Mouse (Mus musculus): Measurements from ENCODE around the gene Adamts18. TPM values are rescaled to one million over a fixed set of nuclear protein-coding genes. Genes with fewer than 3 reads are reported as not detected.

Adamts18 gene
- 2.3 and 2.7 TPM in 2 replicates for polyA plus RNA-seq (2014; fragmentation: Nextera tagmentation; extraction: Ambion mirVana)

DNA sequence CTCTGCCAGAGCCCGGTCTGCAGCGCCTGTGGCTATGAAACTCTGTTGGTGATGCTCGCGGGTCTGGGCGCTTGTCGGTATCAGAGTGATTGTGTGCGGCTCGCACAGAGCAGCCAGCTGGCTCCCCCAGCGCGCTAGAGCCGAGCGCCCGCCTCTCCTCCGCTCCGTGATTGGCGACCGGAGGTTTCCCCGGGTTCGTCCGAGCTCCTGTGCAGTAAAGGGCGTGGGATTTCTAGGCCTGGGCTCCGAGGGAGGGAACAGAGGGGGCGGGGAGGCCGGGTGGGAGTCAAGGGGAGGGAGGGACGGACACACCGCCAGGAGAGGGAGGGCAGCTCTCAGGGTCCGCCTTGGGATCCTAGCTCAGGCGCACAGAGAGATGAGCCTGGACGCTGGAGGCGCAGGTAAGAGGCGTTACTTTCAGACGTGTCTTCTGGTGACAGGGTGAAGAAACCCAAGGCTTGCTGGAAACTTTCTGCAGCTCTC, at the start of gene Adamts18:
Gene Adamts18 (minus strand): TSS at position 86 of the 483 bp plus-strand sequence.
- WGBS = under 1% methylated on average over 32 of the region's 32 CpGs
- 0 out of 2 replicates have a peak, but pooled peaks cover 15% of the 10 kb centered on the region for H3K4me1 ChIP-seq (replicated peaks; ENCODE audit: control insufficient read depth, insufficient read depth, low read length)
- H3K9me3 ChIP-seq (ENCODE audit: control insufficient read depth, low read length) = 0 out of 2 replicates have a peak, but pooled peaks cover 5% of the 10 kb centered on the region
- ATAC-seq (ENCODE audit: low FRiP score) (peak; percentile 85; the same call in 1 of the 2 replicates), DNase-seq (ENCODE audit: low spot score) (peak; percentile 59)
- no peaks in the 10 kb centered on the region for H3K36me3 ChIP-seq (replicated peaks; ENCODE audit: control insufficient read depth, insufficient read depth)
- H3K27me3 ChIP-seq (ENCODE audit: control insufficient read depth, insufficient read depth, low read length) = peaks cover 16% of the 10 kb centered on the region; the same call in 1 of the 2 replicates
- H3K4me2 ChIP-seq (replicated peaks) = peak within 1 kb of the TSS; percentile 98
- peak within 1 kb of the TSS; percentile 79 for H3K9ac ChIP-seq
- H3K4me3 ChIP-seq (replicated peaks; ENCODE audit: low read length) = peak within 1 kb of the TSS; percentile 60
- peak within 1 kb of the TSS; percentile 81 for H3K27ac ChIP-seq

DNA sequence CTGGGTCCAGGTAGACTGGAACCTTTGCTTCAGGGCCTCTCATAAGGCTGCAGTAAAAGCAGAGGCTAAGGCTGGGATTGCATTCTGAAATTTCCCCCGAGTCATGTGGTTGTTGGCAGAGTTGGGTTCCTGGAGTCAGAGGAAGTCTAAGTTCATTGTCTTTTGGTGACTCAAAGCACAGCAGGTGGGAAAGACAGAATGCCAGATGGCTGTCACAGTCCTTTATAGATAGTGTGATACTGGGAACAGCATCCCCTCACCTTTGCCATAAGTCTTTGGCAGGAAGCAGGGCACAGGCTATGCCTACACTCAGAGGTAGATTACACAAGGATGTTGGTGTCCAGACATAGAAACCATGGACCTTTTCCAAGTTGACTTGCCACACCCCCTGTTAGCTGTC, 47.9 kb upstream of the Adamts18 start:
- no peaks in the 10 kb centered on the region for H3K27me3 ChIP-seq (ENCODE audit: control insufficient read depth, insufficient read depth, low read length)

DNA sequence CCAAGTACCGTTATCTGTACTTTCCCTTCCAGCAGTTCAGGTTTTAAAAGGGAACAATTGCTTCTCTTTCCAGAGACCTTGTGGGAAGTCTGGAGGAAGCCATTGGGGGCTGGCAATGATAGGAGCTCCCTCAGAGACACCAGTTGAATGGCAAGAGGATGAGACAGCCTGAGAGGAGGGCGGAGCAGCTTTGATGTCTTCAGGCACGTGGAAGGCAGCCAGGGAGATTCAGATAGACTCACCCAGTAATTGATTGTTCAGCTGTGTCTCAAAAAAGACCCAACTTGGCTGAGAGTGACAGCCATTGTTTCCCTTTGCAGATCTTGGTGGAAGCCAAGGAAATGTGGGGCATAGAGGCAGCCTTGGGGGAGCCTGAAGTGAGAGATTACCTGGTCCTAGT, 42.8 kb upstream of the Adamts18 start:
- Histone ChIP-seq H3K4me3 (replicated peaks; ENCODE audit: low read length) (no peak overlapping the region), H3K9me3 (ENCODE audit: control insufficient read depth, low read length) (no peaks in the 10 kb centered on the region), H3K9ac (no peak overlapping the region), H3K4me2 (replicated peaks) (no peak overlapping the region), H3K36me3 (replicated peaks; ENCODE audit: control insufficient read depth, insufficient read depth) (no peaks in the 10 kb centered on the region), H3K27me3 (ENCODE audit: control insufficient read depth, insufficient read depth, low read length) (no peaks in the 10 kb centered on the region), H3K4me1 (replicated peaks; ENCODE audit: control insufficient read depth, insufficient read depth, low read length) (no peaks in the 10 kb centered on the region), H3K27ac (no peak overlapping the region)
- WGBS = 47% methylated on average over 3 of the region's 3 CpGs
- DNase-seq (ENCODE audit: low spot score) = no peak
- ATAC-seq (ENCODE audit: low FRiP score) = no peak

More for the DNA sequence above, 47.9 kb upstream of the Adamts18 start:
- no peak overlapping the region for H3K4me3 ChIP-seq (replicated peaks; ENCODE audit: low read length)
- no peak overlapping the region for H3K27ac ChIP-seq
- no peaks in the 10 kb centered on the region for H3K4me1 ChIP-seq (replicated peaks; ENCODE audit: control insufficient read depth, insufficient read depth, low read length)
- no peak overlapping the region for H3K9ac ChIP-seq
- no peak for DNase-seq (ENCODE audit: low spot score)
- no peak overlapping the region for H3K4me2 ChIP-seq (replicated peaks)
- WGBS = 72% methylated on average over 1 of the region's 1 CpGs
- no peaks in the 10 kb centered on the region for H3K9me3 ChIP-seq (ENCODE audit: control insufficient read depth, low read length)
- no peaks in the 10 kb centered on the region for H3K36me3 ChIP-seq (replicated peaks; ENCODE audit: control insufficient read depth, insufficient read depth)
- ATAC-seq (ENCODE audit: low FRiP score) = no peak

DNA sequence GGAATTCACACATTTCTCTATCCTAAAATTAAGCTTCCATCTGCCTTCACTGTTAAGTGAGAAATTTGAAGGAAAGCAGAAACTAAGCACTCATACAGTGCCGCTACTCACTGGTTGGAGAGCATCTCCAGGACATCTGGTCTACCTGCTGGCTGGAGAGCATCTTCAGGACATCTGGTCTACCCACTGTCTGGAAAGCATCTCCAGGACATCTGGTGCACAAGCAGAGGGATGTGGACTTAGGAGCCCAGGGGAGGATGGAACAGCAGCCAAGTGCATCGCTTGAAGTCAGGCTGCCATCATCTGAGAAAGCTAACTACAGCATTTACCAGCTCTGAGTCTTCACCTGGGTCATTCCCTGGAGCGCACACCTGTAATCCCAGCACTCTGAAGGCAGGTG, 38.0 kb upstream of the Adamts18 start:
- DNase-seq (ENCODE audit: low spot score) (no peak), ATAC-seq (ENCODE audit: low FRiP score) (no peak)
- no peaks in the 10 kb centered on the region for H3K36me3 ChIP-seq (replicated peaks; ENCODE audit: control insufficient read depth, insufficient read depth)
- no peak overlapping the region for H3K9ac ChIP-seq
- H3K27me3 ChIP-seq (ENCODE audit: control insufficient read depth, insufficient read depth, low read length) = no peaks in the 10 kb centered on the region
- H3K4me3 ChIP-seq (replicated peaks; ENCODE audit: low read length) = no peak overlapping the region
- WGBS = 90% methylated on average over 3 of the region's 3 CpGs
- no peaks in the 10 kb centered on the region for H3K4me1 ChIP-seq (replicated peaks; ENCODE audit: control insufficient read depth, insufficient read depth, low read length)
- no peaks in the 10 kb centered on the region for H3K9me3 ChIP-seq (ENCODE audit: control insufficient read depth, low read length)
- no peak overlapping the region for H3K27ac ChIP-seq
- H3K4me2 ChIP-seq (replicated peaks) = no peak overlapping the region

DNA sequence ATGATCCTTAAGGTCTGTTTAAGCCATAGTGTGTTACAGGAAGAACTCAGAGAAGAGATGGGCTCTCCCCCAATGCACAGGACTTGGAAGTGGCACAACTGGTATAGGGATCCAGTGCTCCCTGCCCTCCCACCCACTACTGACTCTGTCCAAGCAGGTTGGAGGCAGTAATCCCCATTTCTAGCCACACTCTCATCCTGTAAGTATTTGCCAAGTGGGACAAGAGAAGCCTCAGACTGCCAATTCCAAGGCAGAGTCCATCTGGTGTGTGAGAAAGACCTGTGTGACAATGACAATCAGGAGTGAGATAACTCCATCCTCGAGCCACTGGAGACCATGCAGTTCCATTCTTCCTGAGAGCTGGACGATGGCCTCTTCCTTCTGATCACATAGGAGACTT, 36.6 kb upstream of the Adamts18 start:
- ATAC-seq (ENCODE audit: low FRiP score) = no peak
- Histone ChIP-seq H3K4me1 (replicated peaks; ENCODE audit: control insufficient read depth, insufficient read depth, low read length) (no peaks in the 10 kb centered on the region), H3K4me3 (replicated peaks; ENCODE audit: low read length) (no peak overlapping the region), H3K4me2 (replicated peaks) (no peak overlapping the region), H3K27ac (no peak overlapping the region), H3K27me3 (ENCODE audit: control insufficient read depth, insufficient read depth, low read length) (no peaks in the 10 kb centered on the region), H3K36me3 (replicated peaks; ENCODE audit: control insufficient read depth, insufficient read depth) (no peaks in the 10 kb centered on the region), H3K9ac (no peak overlapping the region), H3K9me3 (ENCODE audit: control insufficient read depth, low read length) (no peaks in the 10 kb centered on the region)
- WGBS = 84% methylated on average over 2 of the region's 2 CpGs
- DNase-seq (ENCODE audit: low spot score) = no peak

DNA sequence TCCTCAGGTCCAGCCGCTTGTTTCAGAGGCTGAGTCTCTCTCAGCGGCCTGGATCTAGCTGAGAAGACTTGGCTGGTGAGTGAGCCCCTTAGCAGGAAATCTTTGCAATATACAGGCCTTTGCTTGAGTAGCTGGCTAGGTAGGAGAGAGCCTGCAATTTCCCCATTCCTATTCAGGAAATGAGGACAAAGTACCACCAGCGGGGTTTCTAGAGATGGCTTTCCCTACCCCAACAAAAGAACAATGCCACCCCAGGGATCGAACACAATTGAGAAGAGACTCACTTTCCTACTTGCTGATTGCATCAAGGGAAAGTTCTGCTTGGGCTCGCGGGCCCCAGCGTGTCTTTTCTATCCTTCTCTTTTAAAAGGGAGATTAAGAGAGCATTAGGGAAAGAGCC, 35.5 kb upstream of the Adamts18 start:
- no peak overlapping the region for H3K9ac ChIP-seq
- H3K4me1 ChIP-seq (replicated peaks; ENCODE audit: control insufficient read depth, insufficient read depth, low read length) = no peaks in the 10 kb centered on the region
- 12% methylated on average over 7 of the region's 7 CpGs for WGBS
- H3K27ac ChIP-seq = no peak overlapping the region
- H3K4me2 ChIP-seq (replicated peaks) = no peak overlapping the region
- no peaks in the 10 kb centered on the region for H3K36me3 ChIP-seq (replicated peaks; ENCODE audit: control insufficient read depth, insufficient read depth)
- DNase-seq (ENCODE audit: low spot score) = no peak
- no peak overlapping the region for H3K4me3 ChIP-seq (replicated peaks; ENCODE audit: low read length)
- no peaks in the 10 kb centered on the region for H3K27me3 ChIP-seq (ENCODE audit: control insufficient read depth, insufficient read depth, low read length)
- H3K9me3 ChIP-seq (ENCODE audit: control insufficient read depth, low read length) = no peaks in the 10 kb centered on the region
- no peak for ATAC-seq (ENCODE audit: low FRiP score)

DNA sequence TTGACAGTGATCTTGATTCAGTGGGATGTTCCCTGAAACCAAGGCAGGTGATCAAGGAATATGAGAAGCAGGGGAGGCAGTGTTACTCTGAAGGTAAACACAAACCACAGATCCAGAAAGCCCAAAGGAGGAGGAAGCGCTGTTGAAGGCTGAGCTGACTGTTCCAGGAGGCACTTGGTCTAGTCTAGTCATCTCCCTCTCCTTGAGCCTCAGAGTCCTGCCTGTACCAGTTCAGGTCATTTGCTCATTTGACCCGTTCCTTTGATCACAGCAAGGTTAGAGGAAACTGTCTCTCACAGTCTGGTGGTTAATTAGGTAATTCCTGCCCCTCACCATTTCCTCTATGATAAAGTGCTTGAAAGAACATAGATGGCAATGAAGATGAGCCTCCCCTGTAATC, 34.0 kb upstream of the Adamts18 start:
- WGBS = 74% methylated on average over 2 of the region's 2 CpGs

DNA sequence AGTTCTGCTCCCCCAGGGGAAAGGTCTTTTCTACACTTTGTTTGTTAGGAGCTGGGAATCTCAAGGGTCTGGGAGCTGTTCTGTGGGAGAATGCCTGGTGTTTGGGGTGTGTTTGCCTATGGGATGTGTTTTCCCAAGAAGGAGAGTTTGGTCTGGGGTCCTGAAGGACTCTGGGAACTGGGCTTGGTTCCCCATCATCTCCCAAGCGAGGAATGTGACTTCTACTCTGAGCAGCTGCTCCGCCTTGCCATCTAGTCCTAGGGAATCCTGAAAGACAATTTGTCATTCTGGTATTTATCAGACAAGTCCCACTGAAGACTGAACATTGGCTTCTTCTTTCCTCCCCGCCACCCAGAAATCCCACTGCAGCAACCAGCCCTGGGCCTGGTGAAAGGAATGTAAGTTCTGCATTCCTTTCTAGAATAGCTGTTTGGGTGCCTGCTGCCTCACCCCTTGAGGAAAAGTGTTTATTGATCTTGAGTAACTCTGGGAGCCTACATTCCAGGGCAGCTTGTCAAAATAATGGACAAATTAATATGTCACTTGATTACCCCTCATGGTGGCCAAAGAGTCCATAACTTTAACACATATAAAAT, 30.0 kb upstream of the Adamts18 start:
- no peaks in the 10 kb centered on the region for H3K36me3 ChIP-seq (replicated peaks; ENCODE audit: control insufficient read depth, insufficient read depth)
- no peaks in the 10 kb centered on the region for H3K4me1 ChIP-seq (replicated peaks; ENCODE audit: control insufficient read depth, insufficient read depth, low read length)
- H3K9ac ChIP-seq = no peak overlapping the region
- 86% methylated on average over 3 of the region's 3 CpGs for WGBS
- no peaks in the 10 kb centered on the region for H3K9me3 ChIP-seq (ENCODE audit: control insufficient read depth, low read length)
- no peak overlapping the region for H3K4me3 ChIP-seq (replicated peaks; ENCODE audit: low read length)
- no peak overlapping the region for H3K27ac ChIP-seq
- H3K4me2 ChIP-seq (replicated peaks) = no peak overlapping the region
- DNase-seq (ENCODE audit: low spot score) (no peak), ATAC-seq (ENCODE audit: low FRiP score) (no peak)
- H3K27me3 ChIP-seq (ENCODE audit: control insufficient read depth, insufficient read depth, low read length) = no peaks in the 10 kb centered on the region

More for the DNA sequence above, 34.0 kb upstream of the Adamts18 start:
- Histone ChIP-seq H3K27ac (no peak overlapping the region), H3K9ac (no peak overlapping the region), H3K27me3 (ENCODE audit: control insufficient read depth, insufficient read depth, low read length) (no peaks in the 10 kb centered on the region), H3K9me3 (ENCODE audit: control insufficient read depth, low read length) (no peaks in the 10 kb centered on the region), H3K36me3 (replicated peaks; ENCODE audit: control insufficient read depth, insufficient read depth) (no peaks in the 10 kb centered on the region), H3K4me3 (replicated peaks; ENCODE audit: low read length) (no peak overlapping the region), H3K4me2 (replicated peaks) (no peak overlapping the region), H3K4me1 (replicated peaks; ENCODE audit: control insufficient read depth, insufficient read depth, low read length) (no peaks in the 10 kb centered on the region)
- ATAC-seq (ENCODE audit: low FRiP score) (no peak), DNase-seq (ENCODE audit: low spot score) (no peak)

DNA sequence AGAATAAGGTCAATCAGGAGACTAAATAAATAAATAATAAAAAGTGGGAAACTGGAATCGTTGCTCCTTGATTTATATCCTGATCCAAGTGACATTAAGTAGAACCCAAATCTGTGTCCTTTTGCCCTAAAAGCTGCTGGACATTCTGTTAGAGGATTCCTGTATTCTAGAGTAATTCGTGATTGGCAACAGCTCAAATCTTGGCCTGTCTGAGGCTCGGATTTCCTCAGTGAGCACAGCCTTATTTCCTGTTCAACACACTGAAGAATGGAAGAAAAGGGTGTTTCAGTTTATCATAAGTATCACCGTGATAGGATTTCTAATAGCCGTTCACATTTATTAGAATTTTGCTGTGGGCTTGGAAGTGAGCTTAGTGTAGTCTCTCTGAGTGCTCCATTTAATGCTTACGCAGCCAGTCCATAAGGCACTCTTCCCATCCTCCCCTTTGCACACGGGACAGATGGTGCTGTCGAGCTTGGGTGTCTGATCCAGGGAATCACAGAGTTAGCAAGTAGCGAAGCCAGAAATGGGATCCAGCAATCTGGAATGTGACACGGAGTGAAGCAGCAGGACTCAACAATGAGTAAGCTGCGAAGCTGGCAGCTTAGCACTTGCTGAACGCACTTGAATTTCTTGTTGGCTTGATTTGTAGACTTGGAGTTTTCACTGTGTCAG, 25.0 kb upstream of the Adamts18 start:
- no peak overlapping the region for H3K9ac ChIP-seq
- no peaks in the 10 kb centered on the region for H3K4me1 ChIP-seq (replicated peaks; ENCODE audit: control insufficient read depth, insufficient read depth, low read length)
- ATAC-seq (ENCODE audit: low FRiP score) = no peak
- H3K36me3 ChIP-seq (replicated peaks; ENCODE audit: control insufficient read depth, insufficient read depth) = no peaks in the 10 kb centered on the region
- no peak overlapping the region for H3K4me2 ChIP-seq (replicated peaks)
- no peak overlapping the region for H3K27ac ChIP-seq
- WGBS = 83% methylated on average over 12 of the region's 12 CpGs
- H3K9me3 ChIP-seq (ENCODE audit: control insufficient read depth, low read length) = no peaks in the 10 kb centered on the region
- H3K27me3 ChIP-seq (ENCODE audit: control insufficient read depth, insufficient read depth, low read length) = no peaks in the 10 kb centered on the region
- H3K4me3 ChIP-seq (replicated peaks; ENCODE audit: low read length) = no peak overlapping the region
- no peak for DNase-seq (ENCODE audit: low spot score)
